Mouse (Mus musculus): ENCODE measurements around the gene Ntrk2.

DNA sequence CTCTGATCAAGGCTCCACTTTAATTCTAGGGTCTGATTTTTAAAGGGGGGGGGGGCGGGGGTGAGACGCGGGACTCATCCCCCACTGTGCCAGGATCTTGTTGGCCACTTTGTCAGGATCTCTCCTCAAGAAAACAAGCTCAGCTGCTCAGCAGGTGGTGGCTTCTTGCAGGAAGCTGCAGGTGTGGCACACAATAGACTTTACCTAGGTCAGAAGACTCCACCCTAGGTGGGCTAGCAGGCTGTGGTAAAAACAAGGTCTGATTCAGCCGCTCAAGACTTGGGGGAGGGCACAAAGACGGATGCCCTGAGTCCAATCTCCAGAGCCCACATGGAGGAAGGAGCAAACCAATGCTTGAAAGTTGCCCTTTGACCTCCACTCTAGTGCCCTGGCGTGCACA is 148.4 kb downstream of the Ntrk2 start:
- TF ChIP-seq CTCF (conservative IDR thresholded peaks at IDR 0.05; ENCODE audit: insufficient read depth, insufficient read length, low read depth, low read length) (no peak), POLR2A (IDR thresholded peaks at IDR 0.05; ENCODE audit: low read depth, low read length) (no peak)
